Mouse (Mus musculus) heart, postnatal 4 days (tissue): ENCODE measurements around the gene Dlx1. TPM values are rescaled to one million over a fixed set of nuclear protein-coding genes. Genes with fewer than 3 reads are reported as not detected.

Experiments
- DNase-seq: peaks from one replicate; pipeline ENCODE4 v3.0.0; 2021
- total RNA-seq, 2 experiments: library from RNA; stranded (reverse); gene quantifications; 2 replicates each; pipeline ENCODE4 v1.2.3; 2021

Dlx1 gene
- total RNA-seq, 2 experiments from 2014 or later, result 0.14 to 0.43 TPM

DNA sequence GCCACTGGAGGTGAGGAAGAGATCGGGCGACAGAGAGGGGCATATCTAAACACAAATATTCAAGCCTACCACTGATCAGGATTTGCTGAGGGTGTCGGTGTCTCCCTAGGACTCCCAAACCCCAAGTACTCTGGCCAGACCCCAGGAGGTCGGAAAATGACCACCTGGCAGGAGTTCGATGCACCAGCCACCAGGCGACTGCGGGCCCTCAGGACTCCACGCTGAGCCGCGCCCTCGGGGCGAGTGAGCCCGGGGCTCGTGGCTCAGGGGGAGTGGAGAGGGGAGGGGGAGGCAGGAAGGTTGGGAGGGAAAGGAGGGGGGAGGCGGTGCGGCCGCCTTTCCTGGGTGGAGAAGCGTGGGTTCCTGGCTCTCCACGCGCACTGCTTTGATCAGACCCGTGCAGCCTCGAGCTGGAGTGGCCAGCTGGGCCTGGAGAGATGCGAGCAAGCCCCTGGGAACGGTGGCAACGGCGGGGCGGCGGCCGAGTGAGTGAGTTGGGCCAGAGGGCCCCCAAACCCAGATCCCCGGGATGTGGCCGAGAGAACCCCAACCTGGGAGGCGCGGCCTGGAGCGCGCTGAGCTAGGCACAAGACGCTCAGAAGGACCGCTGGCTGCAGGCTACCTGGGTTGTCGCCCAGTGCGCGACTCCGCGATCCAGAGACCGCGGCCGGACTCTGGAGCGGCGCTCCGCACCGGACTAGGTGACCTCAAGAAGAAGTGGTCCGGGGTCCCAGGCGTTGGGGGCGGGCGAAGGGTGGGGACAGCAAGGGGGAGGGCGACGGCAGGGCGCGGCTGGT, 999 bp downstream of the Dlx1 start:
- no peak for DNase-seq

DNA sequence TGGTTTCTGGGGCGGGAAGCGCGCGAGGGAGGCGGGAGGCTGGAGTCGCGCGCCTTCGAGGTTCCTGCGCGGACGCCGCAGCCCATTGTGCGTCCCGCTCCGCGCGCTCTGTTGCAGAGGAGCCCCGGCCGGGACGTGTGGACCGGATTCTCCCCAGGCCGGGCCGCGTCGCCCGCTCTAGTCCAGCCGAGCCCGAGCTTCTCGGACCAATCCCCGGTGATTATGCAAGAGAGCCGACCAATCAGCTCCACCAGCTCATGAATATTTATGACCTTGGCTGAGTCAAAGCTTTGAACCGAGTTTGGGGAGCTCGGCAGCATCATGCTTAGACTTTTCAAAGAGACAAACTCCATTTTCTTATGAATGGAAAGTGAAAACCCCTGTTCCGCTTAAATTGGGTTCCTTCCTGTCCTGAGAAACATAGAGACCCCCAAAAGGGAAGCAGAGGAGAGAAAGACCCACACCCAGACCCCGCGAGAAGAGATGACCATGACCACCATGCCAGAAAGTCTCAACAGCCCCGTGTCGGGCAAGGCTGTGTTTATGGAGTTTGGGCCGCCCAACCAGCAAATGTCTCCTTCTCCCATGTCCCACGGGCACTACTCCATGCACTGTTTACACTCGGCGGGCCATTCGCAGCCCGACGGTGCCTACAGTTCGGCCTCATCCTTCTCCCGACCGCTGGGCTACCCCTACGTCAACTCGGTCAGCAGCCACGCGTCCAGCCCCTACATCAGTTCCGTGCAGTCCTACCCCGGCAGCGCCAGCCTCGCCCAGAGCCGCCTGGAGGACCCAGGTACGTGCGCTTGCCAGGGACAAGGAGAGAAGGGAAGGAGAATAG, 1.8 kb downstream of the Dlx1 start:
- DNase-seq, result peak; percentile 76

DNA sequence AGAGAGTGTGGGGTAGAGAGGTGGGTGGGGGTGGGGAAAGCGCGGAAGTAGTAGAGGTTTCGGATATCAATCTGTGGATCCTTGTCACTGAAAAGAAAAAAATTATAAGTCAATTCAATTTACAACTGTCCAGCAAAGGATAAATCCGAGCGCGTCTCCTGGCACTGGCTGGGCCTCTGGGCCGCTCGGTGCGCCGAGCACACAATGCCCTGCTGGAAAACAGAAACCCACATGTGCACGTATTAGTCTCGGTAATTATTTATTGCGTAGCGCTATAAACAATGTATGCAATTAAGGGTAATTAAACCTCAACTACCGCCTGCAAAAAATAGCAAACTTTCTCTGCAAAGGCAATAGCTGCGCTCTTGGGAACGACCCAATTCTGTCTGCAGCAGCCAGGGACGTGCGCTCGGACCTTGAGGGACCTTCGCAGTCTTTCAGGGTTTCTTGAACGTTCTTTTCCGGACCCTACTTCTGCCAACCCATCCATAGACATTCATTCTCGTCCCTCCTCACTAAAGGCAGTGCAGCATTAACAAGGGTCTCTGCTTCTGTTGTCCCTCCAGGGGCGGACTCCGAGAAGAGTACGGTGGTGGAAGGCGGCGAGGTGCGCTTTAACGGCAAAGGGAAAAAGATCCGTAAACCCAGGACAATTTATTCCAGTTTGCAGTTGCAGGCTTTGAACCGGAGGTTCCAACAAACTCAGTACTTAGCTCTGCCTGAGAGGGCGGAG, 2.6 kb downstream of the Dlx1 start:
- no peak for DNase-seq

DNA sequence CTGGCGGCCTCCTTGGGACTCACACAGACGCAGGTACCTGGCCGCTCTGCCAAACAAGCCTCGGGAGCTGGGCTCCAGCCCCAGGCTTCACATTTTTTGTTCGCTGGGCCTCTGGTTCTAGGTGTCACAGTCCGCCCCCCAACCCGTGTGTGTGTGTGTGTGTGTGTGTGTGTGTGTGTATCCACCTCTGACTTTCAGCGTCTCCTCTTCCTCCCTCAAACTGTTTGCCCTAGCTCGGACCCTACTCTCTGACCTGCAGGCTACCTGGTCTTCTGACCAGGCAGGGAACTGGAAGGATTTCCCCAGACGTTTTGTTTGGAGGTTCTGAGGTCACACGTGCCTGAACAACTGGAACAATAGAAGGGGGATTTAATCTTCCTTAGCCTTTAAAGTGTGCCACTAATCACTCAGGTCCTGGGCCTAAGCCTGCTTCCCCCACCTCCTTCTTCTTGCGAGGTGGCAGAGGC, 3.2 kb downstream of the Dlx1 start:
- no peak for DNase-seq

DNA sequence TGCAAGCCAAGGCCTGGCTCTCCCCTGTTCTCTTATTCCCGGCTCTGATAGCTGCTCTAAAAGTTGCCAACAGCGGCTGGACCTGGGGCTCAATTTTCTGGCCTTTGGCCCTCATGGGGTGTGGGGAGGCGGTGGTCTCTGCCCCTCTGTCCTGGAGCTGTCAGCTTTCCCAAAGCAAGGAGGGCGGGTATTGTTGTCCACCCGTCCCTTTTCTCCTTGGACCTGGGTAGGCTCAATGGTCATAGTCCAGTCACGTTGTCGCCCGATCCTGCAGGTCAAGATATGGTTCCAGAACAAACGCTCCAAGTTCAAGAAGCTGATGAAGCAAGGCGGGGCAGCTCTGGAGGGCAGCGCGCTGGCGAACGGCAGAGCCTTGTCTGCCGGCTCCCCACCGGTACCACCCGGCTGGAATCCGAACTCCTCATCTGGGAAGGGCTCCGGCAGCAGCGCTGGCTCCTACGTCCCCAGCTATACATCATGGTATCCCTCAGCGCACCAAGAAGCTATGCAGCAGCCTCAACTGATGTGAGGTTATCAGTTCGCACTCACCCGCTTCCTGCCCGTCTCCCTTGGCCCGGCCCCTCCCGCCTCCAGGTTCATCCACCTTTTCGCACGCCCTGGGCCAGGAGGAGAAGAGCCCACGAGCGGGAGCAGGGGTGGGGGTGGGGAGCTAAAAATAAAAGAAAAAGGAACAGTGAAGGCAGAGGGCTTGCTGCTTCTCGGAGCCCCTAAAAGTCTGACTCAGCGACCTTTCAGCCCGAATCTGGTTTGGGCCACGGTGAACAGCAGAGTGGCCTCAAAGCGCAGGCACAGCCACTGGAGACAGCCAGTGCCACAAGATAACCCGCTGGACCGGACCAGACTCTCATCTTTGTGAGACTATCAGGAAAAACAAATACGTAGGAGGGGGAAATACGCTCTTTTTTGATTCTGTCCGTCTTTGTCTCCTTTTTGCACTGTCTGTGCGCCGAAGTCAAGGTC, 4.4 kb downstream of the Dlx1 start:
- DNase-seq, result no peak

DNA sequence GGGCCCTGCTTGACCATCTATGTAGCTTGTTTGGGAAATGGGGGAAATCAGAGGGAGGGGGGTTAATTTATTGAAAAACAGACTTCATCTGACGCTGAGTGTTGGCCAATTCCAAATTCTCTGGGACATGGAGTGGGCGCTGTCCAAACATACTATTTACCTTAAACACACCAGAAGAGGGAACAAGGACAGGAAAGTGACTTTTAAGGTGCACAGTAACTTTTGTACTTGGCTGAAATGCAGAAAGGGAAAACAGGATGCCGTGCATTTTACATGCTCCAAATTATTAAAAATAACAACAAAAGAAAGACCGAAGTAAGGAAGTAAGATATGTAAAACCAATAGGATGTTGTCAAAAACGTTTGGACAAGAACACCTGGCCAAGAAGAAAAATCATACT, 5.2 kb downstream of the Dlx1 start:
- no peak for DNase-seq

DNA sequence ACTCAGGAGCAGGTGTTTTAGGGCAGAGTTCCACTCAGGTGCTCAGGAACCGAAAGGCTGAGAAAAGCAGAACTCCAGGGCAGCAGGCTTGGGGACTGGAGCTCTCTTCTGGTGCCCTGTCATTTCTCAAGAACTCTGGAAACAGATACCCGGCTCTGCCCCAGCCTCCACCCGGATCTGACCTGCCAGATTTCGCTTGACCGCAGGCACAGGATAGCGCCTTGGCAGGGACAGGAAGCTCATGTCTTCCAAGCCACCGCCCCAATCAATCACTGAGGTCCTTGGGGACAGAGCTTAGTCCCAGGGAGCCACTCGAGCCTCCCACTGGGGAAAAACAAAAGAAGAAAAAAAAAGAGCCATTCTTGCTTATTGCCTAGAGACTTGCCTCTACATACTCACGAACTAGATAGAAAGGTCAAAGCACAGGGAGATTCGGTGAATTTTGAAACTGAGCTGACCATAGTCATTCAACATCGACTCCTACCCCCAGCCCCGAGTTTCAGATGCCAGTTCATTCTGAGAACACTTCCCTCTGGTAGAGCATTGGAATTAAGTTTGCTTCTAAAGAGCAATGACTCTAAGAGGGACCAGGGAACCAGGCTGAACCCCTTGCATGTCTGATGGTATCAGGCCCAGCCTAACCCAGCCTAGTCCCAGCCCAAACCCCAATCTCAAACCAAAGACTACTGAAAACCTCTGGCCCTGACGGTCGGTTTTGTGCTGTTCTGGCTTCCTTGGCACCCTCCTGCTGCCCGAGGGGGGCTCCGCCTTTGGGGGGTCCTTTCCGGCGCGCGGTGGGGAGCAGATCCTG, 6.5 kb downstream of the Dlx1 start:
- no peak for DNase-seq

DNA sequence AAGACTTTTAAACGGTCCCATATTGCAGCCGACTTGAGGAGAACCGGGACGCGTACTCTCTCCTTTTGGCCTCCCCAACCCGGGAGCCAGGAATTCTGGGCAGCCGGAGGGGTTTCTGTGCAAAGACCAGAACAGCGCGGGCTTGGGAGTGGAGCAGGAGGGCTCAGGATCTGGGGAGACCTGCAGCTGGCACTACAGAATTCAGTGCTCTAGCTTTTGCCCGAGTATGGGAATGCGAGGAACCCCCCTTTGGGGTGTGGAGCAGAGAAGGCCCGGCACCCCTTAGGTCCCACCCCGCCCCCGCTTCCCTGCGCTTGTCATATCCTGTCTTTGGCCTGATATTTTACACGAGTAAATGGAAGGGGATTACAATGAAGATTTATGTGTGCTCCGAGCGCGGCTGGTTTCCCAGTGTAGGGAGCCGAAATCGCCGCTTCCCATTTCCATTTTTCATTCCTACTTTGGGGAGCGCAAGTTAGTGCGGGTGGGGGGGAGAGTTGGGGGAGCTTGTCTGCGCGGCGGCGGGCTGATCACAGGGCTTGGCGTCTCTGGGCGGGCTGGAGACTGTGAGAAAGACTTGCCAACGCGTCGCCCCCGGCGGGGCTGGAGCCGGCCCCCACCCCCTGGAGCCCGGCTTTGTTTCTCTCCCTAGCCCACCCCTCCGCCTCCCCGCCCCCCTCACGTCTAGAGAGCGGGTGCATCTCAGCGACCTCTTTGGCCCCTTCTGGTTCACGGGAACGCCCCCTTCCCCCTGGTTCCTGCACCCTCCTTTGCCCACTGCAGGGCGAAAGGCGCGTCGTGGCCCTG, 12.9 kb downstream of the Dlx1 start:
- no peak for DNase-seq

DNA sequence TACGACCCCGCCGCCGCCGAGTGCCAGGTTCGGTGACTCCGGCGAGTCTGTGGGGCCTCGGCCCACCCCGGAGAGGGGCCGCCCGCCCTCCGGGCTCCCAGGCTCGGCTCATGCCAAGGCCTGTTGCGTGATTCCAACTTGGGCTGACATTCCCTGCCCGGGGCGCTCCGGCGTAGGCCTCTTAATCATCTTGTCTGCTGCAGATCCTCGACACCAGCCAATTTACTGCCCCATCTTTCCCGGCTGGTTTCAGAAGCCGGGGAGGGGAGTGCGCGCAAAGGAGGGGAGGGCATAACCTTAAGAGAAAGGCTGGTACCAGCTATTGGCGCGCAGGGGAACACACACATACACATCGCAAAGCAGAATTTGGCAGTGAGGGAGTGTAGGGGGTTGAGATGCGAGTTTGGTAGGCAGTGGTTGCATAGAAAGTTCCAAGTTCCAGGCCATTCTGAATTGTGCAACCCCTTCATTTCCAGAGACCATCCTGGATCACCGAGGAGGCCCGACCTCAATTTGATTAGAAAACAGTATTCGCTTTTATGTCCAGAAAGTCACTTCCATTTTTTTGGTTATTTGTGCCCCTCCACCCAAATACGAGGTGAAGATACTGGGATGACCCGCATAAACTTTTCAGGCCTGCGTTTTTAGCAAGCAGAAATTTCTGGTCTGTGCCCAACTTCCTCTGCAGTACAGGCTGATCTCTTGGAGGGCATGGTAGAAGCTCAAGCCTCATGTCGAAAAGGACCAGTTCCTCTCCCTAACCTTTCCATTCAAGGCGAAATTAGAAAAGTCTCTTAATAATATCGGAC, 13.7 kb downstream of the Dlx1 start:
- no peak for DNase-seq

DNA sequence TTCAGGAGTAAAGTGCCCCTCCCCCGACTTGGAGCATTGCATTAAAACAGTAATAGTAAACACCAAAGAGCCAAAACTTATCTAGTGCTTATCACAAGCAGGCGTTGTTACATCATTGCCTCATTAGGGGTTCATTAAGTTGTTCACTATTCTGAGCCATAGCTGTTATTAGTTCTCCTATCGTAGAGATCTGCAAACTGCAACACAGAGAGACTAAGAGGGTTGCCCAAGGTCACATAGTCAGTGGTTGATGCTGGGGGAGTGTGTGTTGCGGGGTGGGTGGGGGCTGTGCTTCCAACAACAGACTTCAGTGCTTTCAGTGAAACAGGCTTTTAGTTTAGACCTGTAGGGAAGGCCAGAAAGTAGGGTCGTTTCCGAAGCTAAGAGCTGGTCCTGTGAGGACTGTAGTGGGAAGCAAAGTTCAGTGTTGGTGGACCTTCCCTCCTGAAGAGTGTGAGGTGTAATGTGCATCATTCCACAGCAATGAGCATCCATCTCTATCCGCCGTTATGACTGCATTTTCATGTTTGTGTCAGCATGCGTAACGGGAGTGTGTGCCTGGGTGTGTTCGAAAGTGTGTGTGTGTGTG, 14.4 kb downstream of the Dlx1 start:
- no peak for DNase-seq

DNA sequence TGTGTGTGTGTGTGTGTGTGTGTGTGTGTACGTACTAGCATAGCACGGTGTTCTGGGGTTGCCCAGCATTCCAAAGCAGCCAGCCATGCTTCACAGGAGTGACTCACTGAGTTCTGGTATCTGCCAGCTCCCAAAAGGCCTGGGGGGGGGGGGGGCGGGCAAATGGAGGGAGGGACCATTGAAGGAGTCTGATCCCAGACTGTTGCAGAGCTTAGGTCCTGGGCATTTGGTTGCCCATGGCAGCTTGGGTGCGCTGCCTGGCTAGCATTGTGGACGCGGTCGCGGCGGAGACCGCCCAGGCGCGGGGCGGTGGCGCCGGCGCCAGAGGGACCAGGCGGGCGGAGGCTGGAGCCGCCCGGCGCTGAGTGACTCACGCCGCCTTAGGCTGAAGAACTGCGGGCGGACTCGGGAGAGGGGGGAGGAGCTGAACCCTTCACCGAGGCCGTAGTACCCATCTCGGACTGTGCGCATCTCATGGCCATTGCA, 14.9 kb downstream of the Dlx1 start:
- DNase-seq, result peak; percentile 37

DNA sequence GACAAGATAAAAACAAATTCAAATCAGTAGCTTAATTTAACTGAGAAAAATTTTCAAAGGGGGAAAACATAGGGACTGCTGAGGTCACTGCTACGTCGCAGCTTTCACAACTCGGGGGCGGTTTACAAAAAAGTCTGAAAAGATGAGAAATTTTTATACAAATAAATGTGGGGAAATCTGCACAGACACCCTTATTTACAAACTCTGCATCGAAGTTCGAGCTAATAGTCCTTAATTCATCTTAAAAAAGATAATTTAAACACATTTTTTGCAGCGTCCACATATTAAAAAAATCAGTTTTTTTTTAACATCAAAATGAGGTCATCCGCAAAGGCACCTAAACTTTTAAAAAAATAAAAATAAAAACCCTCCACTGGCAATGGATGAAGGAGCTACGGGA, 15.6 kb downstream of the Dlx1 start:
- DNase-seq, result no peak

DNA sequence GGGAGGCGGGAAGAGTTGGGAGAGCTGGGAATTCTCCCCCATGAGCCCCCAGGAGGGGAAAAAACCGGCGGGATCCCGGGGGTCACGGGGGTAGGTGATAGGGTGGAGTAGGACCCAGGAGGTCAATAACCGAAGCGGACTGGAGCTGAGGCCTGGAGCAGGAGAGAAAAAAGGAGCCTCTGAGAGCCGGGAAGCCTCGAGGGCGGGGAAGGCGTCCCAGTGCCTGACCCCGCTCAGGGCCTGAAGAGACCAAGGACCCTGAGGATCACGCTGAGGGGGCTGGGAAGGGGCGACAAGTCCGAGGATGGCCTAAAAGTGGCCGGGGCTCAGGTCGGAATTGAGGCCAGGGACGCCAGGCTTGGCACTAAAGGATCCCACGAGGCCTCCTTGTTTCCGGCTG, 16.0 kb downstream of the Dlx1 start:
- DNase-seq, result no peak

DNA sequence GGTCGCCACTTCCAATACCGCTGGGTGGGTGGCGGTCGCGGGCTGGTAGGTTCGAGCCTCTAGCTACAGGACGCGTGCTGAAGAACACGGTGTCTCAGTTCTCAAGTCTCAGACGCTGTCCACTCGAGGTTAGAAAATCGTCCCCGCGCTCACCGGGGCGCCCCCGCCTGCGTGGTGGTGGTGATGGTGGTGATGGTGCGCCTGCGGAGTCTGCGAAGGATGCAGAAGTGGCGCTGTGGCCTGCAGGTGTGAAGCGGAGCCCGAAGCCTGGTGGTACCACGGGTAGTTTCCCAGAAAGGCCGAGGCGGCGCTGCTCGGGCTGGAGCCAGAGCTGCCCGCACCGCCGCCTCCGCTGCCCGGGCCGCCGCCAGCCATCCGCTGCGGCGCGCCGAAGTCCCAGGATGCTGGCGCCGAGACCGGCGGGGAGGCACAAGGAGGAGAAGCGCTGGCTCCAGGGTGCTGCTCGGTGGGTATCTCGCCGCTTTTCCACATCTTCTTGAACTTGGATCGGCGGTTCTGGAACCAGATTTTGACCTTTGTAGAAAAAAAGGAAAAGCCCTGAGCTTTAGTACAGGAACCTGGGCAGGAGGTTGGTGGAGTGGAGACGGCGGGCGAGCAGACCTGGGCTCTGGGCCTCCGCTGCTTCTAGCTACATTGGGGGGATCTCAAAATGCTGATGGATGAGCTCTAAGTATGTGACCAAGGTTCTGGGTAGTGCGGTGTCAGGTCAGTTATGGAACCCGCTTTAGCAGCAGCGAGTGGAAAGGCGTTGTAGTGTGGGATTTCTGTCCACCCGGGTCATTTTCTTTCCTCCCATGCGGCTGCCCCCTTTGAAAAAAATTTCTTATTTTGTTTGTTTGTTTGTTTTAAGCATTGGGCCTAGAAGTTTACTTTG, 16.7 kb downstream of the Dlx1 start:
- DNase-seq, result no peak

DNA sequence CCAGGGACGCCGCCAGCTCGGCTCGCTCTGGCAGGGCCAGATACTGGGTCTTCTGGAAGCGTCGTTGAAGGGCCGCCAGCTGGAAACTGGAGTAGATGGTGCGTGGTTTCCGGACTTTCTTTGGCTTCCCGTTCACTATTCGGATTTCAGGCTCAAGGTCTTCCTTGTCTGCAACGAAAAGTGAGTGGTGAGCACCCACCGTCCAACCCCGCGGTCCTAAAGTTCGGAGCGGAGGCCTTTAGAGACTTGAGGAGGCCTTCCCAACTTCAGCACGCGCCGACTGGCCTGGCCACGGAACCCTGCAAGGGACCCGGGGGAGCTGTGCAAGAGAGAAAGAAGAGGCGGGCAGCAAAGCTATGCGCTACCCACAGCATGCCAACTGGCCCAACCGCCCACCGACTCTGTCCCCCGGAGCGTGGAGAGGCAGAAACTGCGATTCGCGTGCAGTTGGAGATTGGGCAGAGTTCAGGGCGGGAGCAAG, 17.5 kb downstream of the Dlx1 start:
- DNase-seq, result peak; percentile 29

DNA sequence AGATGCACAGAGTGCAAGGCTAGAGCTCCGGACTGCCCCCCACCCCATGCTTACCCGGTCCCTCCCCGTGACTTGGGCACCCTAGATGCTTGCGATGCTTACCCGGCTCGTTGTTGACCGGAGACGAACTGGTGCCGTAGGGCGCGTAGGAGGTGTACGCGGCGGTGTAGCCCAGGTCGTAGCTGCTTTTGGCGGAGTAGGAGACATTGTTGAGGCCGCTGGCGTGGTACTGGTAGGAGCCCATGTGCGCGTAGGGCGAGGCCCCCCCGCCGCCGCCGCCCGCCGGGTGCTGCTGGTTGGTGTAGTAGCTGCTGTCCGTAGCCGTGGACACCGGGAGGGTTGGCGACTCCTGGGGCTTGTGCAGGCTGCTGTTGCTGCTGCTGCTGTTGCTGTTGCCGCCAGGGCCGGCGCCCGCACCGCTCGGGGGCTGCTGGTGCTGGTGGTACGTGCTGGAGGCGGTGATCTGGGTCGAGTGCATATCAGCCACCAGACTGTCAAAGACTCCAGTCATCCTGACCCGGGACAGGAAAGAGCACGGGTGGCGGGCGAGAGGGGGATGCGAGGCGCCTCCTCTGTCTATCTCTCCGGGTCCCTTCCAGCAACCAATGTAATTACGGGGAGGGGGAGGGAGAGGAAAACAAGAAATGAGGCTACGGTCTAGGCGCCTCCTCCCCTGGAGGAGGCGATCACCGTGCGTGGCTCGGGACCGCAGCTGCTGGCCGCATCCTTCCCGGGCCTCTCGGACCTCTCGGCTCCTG, 18.1 kb downstream of the Dlx1 start:
- peak; percentile 31 for DNase-seq
